Mouse (Mus musculus): Measurements from ENCODE around the gene Prickle4. TPM values are rescaled to one million over a fixed set of nuclear protein-coding genes. Genes with fewer than 3 reads are reported as not detected.
"Not testable (repeated sequence)": the region's sequence is repeated elsewhere in the genome, so short reads cannot be mapped to it uniquely, and the experiment has no call there.

Prickle4 gene
- total RNA-seq, 2 experiments from 2014 or later = 1.4 to 2.6 TPM

- DNase-seq (ENCODE audit: low spot score in 2 of 2) = peak; percentile 16 to 32
Observed at GRCm38 (mm10) chr17:47672311-47673111, 22.0 kb downstream of the Prickle4 start.

DNA sequence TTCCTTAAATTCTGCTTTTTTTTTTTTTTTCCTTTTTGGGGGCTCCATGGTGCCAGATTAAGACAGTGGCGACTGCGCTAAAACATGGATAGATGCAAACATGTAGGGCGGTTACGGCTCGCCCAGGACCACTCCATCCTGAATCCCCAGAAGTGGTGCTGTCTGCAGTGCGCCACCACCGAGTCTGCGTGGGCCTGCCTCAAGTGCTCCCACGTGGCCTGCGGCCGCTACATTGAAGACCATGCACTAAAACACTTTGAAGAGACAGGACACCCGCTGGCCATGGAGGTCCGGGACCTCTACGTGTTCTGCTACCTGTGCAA is 22.6 kb downstream of the Prickle4 start:
- DNase-seq (ENCODE audit: low spot score in 2 of 2) = no peak

- no peak for DNase-seq (ENCODE audit: low spot score in 2 of 2)
Observed at GRCm38 (mm10) chr17:47669166-47669565, 25.4 kb downstream of the Prickle4 start.

DNA sequence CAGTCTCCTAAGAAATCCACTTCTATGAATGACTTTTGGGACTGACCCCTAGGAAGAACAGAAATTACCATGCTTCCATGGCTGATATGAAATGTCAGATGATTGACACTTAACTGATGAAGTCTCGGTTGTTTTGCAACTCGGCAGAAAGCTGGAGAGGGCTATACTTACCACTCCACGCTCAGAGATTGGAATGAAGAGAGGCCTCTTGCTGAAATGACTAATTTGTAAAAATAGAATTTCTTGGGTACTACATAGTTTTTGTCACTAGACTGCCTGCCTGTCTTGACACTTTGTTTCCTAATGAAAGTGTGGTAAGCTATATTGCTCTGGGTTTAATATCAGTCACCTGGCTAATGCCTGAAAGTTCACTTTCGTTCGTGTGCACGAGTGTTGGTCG is 30.1 kb downstream of the Prickle4 start:
- DNase-seq (ENCODE audit: low spot score in 2 of 2) = no peak

DNA sequence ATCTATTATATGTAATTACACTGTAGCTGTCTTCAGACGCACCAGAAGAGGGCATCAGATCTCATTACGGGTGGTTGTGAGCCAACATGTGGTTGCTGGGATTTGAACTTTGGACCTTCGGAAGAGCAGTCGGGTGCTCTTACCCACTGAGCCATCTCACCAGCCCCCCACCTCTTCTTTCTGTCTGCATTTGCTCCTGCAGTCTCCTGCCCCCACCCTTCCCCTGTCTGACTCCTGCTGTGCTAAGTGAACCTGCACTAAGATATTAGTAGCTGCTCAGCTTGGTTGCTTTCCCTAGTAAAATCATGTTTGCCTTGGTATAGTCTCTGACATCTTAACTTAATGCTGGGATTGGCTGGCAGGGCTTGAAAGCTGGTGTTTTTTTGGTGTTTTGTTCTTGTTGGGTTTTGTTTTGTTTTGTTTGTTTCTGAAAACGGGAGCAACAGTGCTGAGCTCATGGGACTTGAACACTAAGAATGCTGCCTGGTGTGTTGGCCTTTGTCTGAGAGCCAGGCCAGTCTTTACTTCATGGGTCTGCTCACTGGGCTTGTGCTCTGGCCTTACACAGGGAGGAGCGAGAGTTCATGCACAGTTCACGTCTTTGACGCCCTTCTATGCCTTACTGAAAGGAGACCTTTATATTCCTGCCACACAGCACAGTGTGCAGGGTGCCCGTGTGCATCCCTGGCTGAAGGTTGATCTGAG is 31.4 kb downstream of the Prickle4 start:
- no peak for DNase-seq (ENCODE audit: low spot score in 2 of 2)

GRCm38 (mm10) chr17:47658741-47659243 is 35.7 kb downstream of the Prickle4 start:
- DNase-seq (ENCODE audit: low spot score in 2 of 2) = no peak

DNA sequence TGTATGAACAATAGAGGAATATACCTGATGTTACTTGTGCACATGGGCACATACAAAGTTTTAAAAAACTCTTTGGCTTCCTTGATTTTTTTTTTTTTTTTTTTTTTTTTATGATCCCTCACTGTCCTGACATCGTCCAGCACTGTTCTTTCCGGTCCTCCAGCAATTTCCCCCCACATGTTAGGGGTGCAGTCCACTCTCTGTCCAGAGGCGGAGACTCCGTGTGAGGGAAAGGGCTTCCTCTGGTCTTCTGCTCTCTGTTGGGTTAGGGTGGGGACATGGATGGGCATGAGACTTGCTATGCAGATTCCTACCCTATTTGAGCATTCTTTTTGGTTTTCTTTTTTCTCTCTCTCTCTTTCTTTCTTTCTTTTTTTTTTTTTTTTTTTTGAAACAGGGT is 36.6 kb downstream of the Prickle4 start:
- no peak for DNase-seq (ENCODE audit: low spot score in 2 of 2)

DNA sequence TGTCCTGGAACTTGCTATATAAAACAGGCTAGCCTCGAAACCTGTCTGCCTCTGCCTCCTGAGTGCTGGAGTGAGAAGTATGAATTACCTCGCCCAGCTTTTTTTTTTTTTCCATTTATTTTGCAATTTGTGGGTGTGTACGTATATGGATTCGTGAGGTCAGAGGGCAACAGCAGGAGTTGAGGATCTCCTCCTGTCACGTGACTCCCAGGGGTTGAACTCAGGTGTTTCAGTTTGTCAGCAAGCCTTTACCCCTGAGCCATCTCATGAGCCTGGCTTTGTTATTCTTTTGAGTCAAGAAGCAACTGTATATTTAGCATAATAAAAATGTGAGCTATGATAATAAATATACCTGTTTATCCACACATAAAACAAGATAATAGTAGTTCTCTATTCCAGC is 38.8 kb downstream of the Prickle4 start:
- no peak for DNase-seq (ENCODE audit: low spot score in 2 of 2)

- not testable (repeated sequence) for DNase-seq (ENCODE audit: low spot score in 2 of 2)
Observed at GRCm38 (mm10) chr17:47654346-47654745, 40.2 kb downstream of the Prickle4 start.

- no peak for DNase-seq (ENCODE audit: low spot score in 2 of 2)
Observed at GRCm38 (mm10) chr17:47651953-47652352, 42.6 kb downstream of the Prickle4 start.

DNA sequence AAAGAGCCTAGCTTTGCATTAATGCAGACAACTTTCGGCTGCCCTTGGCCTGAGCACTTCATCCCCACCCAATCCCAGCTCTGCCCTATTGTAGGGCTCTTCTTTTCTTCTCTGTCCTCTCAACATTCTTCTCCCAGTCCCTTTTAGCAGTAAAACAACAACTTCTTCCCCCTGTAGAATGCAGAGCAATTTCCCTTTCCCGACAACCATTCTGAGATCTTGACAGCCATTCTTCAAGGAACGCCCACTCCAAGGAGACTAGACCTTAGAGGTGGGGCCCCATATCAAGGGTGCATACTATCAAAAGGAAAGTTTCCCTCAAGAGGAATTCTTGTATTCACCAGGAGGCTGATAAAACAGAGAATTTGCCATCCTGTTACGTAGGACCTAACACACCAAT is 45.6 kb downstream of the Prickle4 start:
- DNase-seq (ENCODE audit: low spot score in 2 of 2) = no peak

GRCm38 (mm10) chr17:47646683-47647082 is 47.9 kb downstream of the Prickle4 start:
- DNase-seq (ENCODE audit: low spot score in 2 of 2) = peak in 1 of 2 experiments; percentile 40

- no peak for DNase-seq (ENCODE audit: low spot score in 2 of 2)
Observed at GRCm38 (mm10) chr17:47642992-47643391, 51.5 kb downstream of the Prickle4 start.

Other genes starting within 250 kb of the Prickle4 start
- gene Taf8, start 192.4 kb downstream of the Prickle4 start, total RNA-seq (2021) = 10 to 100 TPM; 31.7 to 38.1 TPM
- 100 to 1,000 TPM; 198 to 200 TPM for gene Ccnd3, start 189.7 kb downstream of the Prickle4 start, total RNA-seq (2021)
- gene Bysl, start 83.2 kb downstream of the Prickle4 start, total RNA-seq (2021) = 10 to 100 TPM; 12.5 to 14.3 TPM
- 10 to 100 TPM; 40.4 to 40.8 TPM for gene Med20, start 83.2 kb downstream of the Prickle4 start, total RNA-seq (2021)
- gene Gm20517, start 83.1 kb downstream of the Prickle4 start, total RNA-seq (2021) = 1 to 10 TPM; 4.1 to 4.8 TPM
- gene Usp49, start 64.0 kb downstream of the Prickle4 start, total RNA-seq (2021) = 10 to 100 TPM; 12.7 to 13.3 TPM
- 100 to 1,000 TPM; 189 to 203 TPM for gene Tomm6, start 6.3 kb downstream of the Prickle4 start, total RNA-seq (2021)
- 10 to 100 TPM in 1 of 2 experiments, 1 to 10 TPM in 1; 9.3 to 12.4 TPM for gene Frs3, start 5.7 kb downstream of the Prickle4 start, total RNA-seq (2021)
- 1 to 10 TPM; 1.5 to 1.7 TPM for gene Gm21981, start 281 bp downstream of the Prickle4 start, total RNA-seq (2021)
- gene Pgc, start 32.1 kb upstream of the Prickle4 start, total RNA-seq (2021) = not detected
- 10 to 100 TPM; 22.1 to 22.3 TPM for gene Tfeb, start 42.3 kb upstream of the Prickle4 start, total RNA-seq (2021)
- gene Mdfi, start 140.0 kb upstream of the Prickle4 start, total RNA-seq (2021) = 10 to 100 TPM; 10.3 to 12.9 TPM
- 10 to 100 TPM; 37.8 to 41.2 TPM for gene Foxp4, start 229.9 kb upstream of the Prickle4 start, total RNA-seq (2021)